Mouse (Mus musculus) embryonic fibroblast, embryonic 13.5 days (primary cell): ENCODE measurements around the gene Akain1. TPM values are rescaled to one million over a fixed set of nuclear protein-coding genes. Genes with fewer than 3 reads are reported as not detected.

ENCODE experiments used
- H3K27ac ChIP-seq: 2 replicates; pipeline ENCODE4 v1.5.1; 2012; ENCODE audit warnings: low read length, control low read depth, inconsistent platforms; ENCODE audit not compliant: insufficient read depth
- H3K4me1 ChIP-seq: 2 replicates; pipeline ENCODE4 v1.6.1; 2011; ENCODE audit warnings: low read length; ENCODE audit not compliant: control insufficient read depth, insufficient read depth
- H3K4me3 ChIP-seq: 2 replicates; pipeline ENCODE4 v1.5.1; 2011; ENCODE audit warnings: mild to moderate bottlenecking, control low read depth, low read length; ENCODE audit not compliant: insufficient read depth
- CTCF ChIP-seq: IDR thresholded peaks from 2 replicates; pipeline ENCODE4 v1.5.1; 2011; ENCODE audit warnings: mild to moderate bottlenecking, control low read depth, low read length, moderate library complexity, borderline replicate concordance; ENCODE audit not compliant: insufficient read depth
- POLR2A ChIP-seq: IDR thresholded peaks from 2 replicates; pipeline ENCODE4 v1.6.1; 2011; ENCODE audit warnings: low read depth, mild to moderate bottlenecking, control low read depth, low read length, moderate library complexity
- polyA plus RNA-seq: library from polyadenylated mRNA; stranded (reverse); fragments of >200 nt; gene quantifications from 2 replicates; pipeline ENCODE4 v1.2.4, GENCODE M21; 2011; ENCODE audit warnings: low read depth; ENCODE audit not compliant: missing spikeins, insufficient read length

The Akain1 gene
- polyA plus RNA-seq, 1 experiment: not detected

DNA sequence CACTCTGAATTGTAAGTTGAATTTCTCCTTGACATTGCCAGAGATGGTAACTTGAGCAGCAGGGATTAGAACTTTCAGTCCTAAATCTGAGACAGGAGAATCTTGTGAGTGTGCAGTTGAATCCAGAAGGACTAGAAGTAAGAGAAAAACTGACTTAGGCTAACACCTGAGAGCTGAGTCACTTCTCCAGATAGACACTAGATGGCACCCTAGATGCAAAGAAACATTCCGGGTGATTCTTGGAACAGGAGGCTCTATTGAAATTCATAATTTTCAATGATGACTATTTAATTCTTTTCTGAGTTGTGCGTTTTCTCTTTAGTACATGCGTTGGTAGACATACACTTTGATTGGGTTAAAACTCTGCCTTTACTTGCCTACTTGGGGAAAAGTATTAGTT is 66.9 kb downstream of the Akain1 start:
- H3K4me1 ChIP-seq: no peaks in the 10 kb centered on the region
- H3K27ac ChIP-seq: no peak overlapping the region
- no peak for TF ChIP-seq CTCF
- no peak for TF ChIP-seq POLR2A
- no peak overlapping the region for H3K4me3 ChIP-seq

DNA sequence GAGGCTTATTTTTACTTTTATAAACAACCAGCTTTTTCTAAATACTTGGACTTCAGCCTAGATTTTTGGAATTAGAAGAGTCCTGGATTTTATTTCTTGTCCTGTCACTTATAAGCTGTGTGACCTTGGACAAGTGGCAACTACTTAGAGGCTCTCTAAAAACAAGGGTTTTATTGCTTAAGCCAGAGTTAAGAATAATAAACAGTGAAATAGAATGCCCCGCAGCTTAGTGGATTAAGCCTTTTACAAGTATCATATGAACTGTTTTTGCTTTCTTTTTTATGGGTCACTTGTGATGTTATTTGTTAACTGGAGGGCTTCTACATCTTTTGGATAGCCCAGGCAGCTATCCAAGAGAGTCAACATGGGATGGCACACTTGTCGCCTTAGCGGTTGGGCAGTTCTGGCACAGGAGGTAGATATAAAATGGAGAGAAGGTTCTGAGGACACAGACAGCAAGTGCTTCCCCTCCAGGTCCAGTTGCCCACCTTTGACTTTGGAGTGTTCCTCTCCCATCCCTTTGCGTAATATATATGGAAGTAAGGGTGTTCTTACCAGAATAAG is 77.3 kb downstream of the Akain1 start:
- TF ChIP-seq POLR2A: no peak
- no peak for TF ChIP-seq CTCF
- H3K27ac ChIP-seq: no peak overlapping the region
- H3K4me1 ChIP-seq: no peaks in the 10 kb centered on the region
- no peak overlapping the region for H3K4me3 ChIP-seq

DNA sequence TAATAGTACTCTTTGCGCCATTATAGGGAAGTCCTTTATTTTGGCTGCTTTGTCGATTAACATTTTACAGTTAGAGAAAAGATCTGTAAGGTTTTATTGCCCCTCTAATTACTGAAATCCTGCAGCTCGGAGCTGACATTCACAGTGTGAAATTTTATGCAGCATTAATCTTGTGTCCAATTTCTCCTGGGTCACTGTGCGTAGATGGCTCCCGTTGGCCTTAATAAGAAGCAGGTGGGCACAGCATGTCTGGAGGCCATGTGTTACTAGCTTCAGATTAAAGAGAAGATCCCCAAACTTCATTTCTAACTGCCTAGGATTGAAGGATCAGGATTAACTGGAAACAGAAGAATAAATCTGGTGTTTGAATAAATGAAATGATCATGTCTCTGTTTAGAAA is 92.3 kb downstream of the Akain1 start:
- no peak overlapping the region for H3K27ac ChIP-seq
- TF ChIP-seq POLR2A: no peak
- TF ChIP-seq CTCF: no peak
- H3K4me3 ChIP-seq: no peak overlapping the region
- no peaks in the 10 kb centered on the region for H3K4me1 ChIP-seq

Other genes starting within 250 kb of the Akain1 start
- gene Zbtb14, start 56.3 kb upstream of the Akain1 start, polyA plus RNA-seq: 11.5 and 13.0 TPM in 2 replicates